Mouse (Mus musculus): ENCODE results near the gene Scaf1. TPM values are rescaled to one million over a fixed set of nuclear protein-coding genes. Genes with fewer than 3 reads are reported as not detected.

Gene Scaf1
- polyA plus RNA-seq (2016; fragmentation: Nextera tagmentation; extraction: Ambion mirVana), result 37.0 and 41.2 TPM in 2 replicates

DNA sequence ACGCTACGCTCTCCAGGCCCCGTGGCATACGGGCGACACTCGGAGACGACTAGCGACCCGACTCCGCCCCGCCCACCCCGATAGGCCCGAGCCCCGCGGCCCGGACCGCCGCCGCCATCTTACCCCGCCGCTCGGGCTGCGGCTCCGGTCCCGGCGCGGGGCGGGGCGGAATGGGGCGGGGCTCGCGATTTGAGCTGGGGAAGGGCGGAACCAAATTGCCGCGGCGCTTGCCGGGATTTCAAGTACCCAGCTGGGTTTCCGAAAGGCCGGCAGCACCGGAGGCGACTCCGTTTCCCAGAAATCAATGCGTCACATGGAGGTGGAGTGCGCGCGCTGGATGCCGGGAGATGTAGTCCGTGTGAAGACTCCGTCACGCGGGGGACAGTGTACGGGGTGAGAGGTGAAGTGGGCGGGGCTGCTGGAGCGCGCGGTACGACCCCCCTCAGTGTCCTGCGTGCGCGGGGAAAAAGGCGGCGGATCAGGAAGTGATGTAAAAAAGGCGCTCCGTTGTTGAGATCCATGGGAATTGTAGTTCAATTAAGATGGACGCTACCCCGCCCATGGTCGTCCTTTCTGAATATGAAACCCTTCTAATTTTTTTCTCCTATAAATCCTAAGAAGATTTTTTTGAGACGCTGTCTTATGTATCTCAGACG is at the start of gene Scaf1:
Gene Scaf1 (minus strand): TSS at position 407 of the 656 bp plus-strand sequence.
- H3K27me3 ChIP-seq (replicated peaks), result no peaks in the 10 kb centered on the region
- peak within 1 kb of the TSS; percentile 80 for H3K4me2 ChIP-seq
- WGBS, result under 1% methylated on average over 68 of the region's 69 CpGs
- H3K9ac ChIP-seq, result peak within 1 kb of the TSS; percentile 97
- H3K36me3 ChIP-seq, result peaks cover 34% of the 10 kb centered on the region
- H3K4me3 ChIP-seq, result peak within 1 kb of the TSS; percentile 89
- peak within 1 kb of the TSS; percentile 100 for H3K27ac ChIP-seq (ENCODE audit: poor library complexity, severe bottlenecking)
- ATAC-seq (ENCODE audit: insufficient number of reproducible peaks, low FRiP score), result peak; percentile 91
- peaks cover 37% of the 10 kb centered on the region for H3K4me1 ChIP-seq (replicated peaks)
- H3K9me3 ChIP-seq (replicated peaks), result no peaks in the 10 kb centered on the region

DNA sequence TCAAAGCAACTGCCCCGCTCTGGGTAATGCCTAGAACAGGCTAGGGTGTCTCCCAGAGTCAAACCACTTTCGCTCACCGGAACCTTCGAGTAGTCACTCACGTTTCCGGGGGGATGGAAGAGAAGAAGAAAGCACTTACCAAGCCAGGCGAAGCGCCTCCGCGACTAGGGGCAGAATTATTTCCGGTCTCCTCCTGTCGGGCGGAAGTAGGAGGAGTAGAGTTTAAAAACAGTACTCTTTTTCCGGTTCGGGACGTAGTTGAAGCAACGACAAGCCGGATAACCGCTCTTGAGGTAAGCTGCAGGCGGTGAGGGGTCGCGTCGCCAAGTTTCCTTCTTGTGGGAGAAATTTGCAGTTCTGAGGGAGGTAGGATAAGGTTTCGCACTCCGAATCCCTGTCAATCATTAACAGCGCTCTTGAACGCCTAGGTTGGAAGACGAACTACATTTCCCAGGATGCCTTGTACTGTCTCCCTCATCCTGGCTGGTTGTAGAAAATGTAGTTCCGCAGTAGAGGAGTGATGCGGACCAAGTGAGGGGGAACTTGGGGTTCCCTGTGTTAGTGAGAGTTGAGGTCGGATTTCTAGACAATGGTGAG is 46.2 kb upstream of the Scaf1 start, which contains the start of the genes Nosip and Prrg2:
Gene Nosip (plus strand): TSS at position 191 of the 597 bp plus-strand sequence.
Gene Prrg2 (minus strand): TSS at position 439 of the 597 bp plus-strand sequence.
- H3K9me3 ChIP-seq (replicated peaks), result no peaks in the 10 kb centered on the region
- peak within 1 kb of the TSS; percentile 78 for H3K4me2 ChIP-seq
- ATAC-seq (ENCODE audit: insufficient number of reproducible peaks, low FRiP score), result peak; percentile 86
- WGBS, result under 1% methylated on average over 31 of the region's 31 CpGs
- no peaks in the 10 kb centered on the region for H3K36me3 ChIP-seq
- H3K27ac ChIP-seq (ENCODE audit: poor library complexity, severe bottlenecking), result peak within 1 kb of the TSS; percentile 86
- peak within 1 kb of the TSS; percentile 65 for H3K4me3 ChIP-seq
- no peaks in the 10 kb centered on the region for H3K27me3 ChIP-seq (replicated peaks)
- H3K4me1 ChIP-seq (replicated peaks), result peaks cover 19% of the 10 kb centered on the region
- H3K9ac ChIP-seq, result peak within 1 kb of the TSS; percentile 82

GRCm38 (mm10) chr7:45061532-45062075 is 45.4 kb upstream of the Scaf1 start:
- Histone ChIP-seq H3K36me3 (no peaks in the 10 kb centered on the region), H3K27me3 (replicated peaks) (no peaks in the 10 kb centered on the region), H3K27ac (ENCODE audit: poor library complexity, severe bottlenecking) (peak overlapping the region; percentile 44), H3K4me3 (peak overlapping the region; percentile 65), H3K9me3 (replicated peaks) (no peaks in the 10 kb centered on the region), H3K4me1 (replicated peaks) (peaks cover 19% of the 10 kb centered on the region), H3K9ac (peak overlapping the region; percentile 70), H3K4me2 (peak overlapping the region; percentile 78)
- WGBS, result 13% methylated on average over 11 of the region's 11 CpGs
- ATAC-seq (ENCODE audit: insufficient number of reproducible peaks, low FRiP score), result no peak

- WGBS, result 65% methylated on average over 6 of the region's 6 CpGs
- Histone ChIP-seq H3K4me1 (replicated peaks) (peaks cover 19% of the 10 kb centered on the region), H3K27me3 (replicated peaks) (no peaks in the 10 kb centered on the region), H3K4me3 (no peak overlapping the region; the same call in 1 of the 2 replicates), H3K27ac (ENCODE audit: poor library complexity, severe bottlenecking) (no peak overlapping the region), H3K9ac (no peak overlapping the region), H3K4me2 (peak overlapping the region; percentile 78; the same call in 1 of the 2 replicates), H3K9me3 (replicated peaks) (no peaks in the 10 kb centered on the region), H3K36me3 (no peaks in the 10 kb centered on the region)
- ATAC-seq (ENCODE audit: insufficient number of reproducible peaks, low FRiP score), result no peak
Measured at GRCm38 (mm10) chr7:45060632-45061122, 44.5 kb upstream of the Scaf1 start.

GRCm38 (mm10) chr7:45058607-45059571 is 42.7 kb upstream of the Scaf1 start:
- no peak overlapping the region for H3K4me2 ChIP-seq
- WGBS, result 74% methylated on average over 10 of the region's 10 CpGs

GRCm38 (mm10) chr7:45056972-45057348 is 40.8 kb upstream of the Scaf1 start:
- Histone ChIP-seq H3K27me3 (replicated peaks) (no peaks in the 10 kb centered on the region), H3K4me1 (replicated peaks) (peaks cover 9% of the 10 kb centered on the region), H3K4me3 (no peak overlapping the region), H3K9me3 (replicated peaks) (no peaks in the 10 kb centered on the region), H3K4me2 (no peak overlapping the region), H3K27ac (ENCODE audit: poor library complexity, severe bottlenecking) (no peak overlapping the region), H3K9ac (no peak overlapping the region), H3K36me3 (no peaks in the 10 kb centered on the region)
- ATAC-seq (ENCODE audit: insufficient number of reproducible peaks, low FRiP score), result no peak

More at GRCm38 (mm10) chr7:45058607-45059571, 42.7 kb upstream of the Scaf1 start:
- no peak overlapping the region for H3K9ac ChIP-seq
- no peaks in the 10 kb centered on the region for H3K9me3 ChIP-seq (replicated peaks)
- no peak overlapping the region for H3K27ac ChIP-seq (ENCODE audit: poor library complexity, severe bottlenecking)
- no peaks in the 10 kb centered on the region for H3K27me3 ChIP-seq (replicated peaks)
- ATAC-seq (ENCODE audit: insufficient number of reproducible peaks, low FRiP score), result no peak
- no peak overlapping the region for H3K4me3 ChIP-seq
- peaks cover 15% of the 10 kb centered on the region for H3K4me1 ChIP-seq (replicated peaks)
- H3K36me3 ChIP-seq, result no peaks in the 10 kb centered on the region

- Histone ChIP-seq H3K4me1 (replicated peaks) (peaks cover 10% of the 10 kb centered on the region), H3K9me3 (replicated peaks) (no peaks in the 10 kb centered on the region), H3K9ac (no peak overlapping the region), H3K4me2 (no peak overlapping the region), H3K4me3 (no peak overlapping the region), H3K27ac (ENCODE audit: poor library complexity, severe bottlenecking) (no peak overlapping the region), H3K36me3 (no peaks in the 10 kb centered on the region), H3K27me3 (replicated peaks) (no peaks in the 10 kb centered on the region)
- no peak for ATAC-seq (ENCODE audit: insufficient number of reproducible peaks, low FRiP score)
- WGBS, result 53% methylated on average over 14 of the region's 14 CpGs
Measured at GRCm38 (mm10) chr7:45056329-45056971, 40.3 kb upstream of the Scaf1 start.

- Histone ChIP-seq H3K27ac (ENCODE audit: poor library complexity, severe bottlenecking) (peak overlapping the region; percentile 98), H3K4me3 (peak overlapping the region; percentile 91), H3K4me1 (replicated peaks) (peaks cover 21% of the 10 kb centered on the region), H3K27me3 (replicated peaks) (no peaks in the 10 kb centered on the region), H3K36me3 (peaks cover 18% of the 10 kb centered on the region), H3K9ac (peak overlapping the region; percentile 96), H3K9me3 (replicated peaks) (no peaks in the 10 kb centered on the region), H3K4me2 (peak overlapping the region; percentile 92)
- WGBS, result 0% methylated on average over 33 of the region's 33 CpGs
- peak; percentile 95 for ATAC-seq (ENCODE audit: insufficient number of reproducible peaks, low FRiP score)
Measured at GRCm38 (mm10) chr7:45053931-45054510, 37.9 kb upstream of the Scaf1 start.

GRCm38 (mm10) chr7:45053117-45053930 is 37.2 kb upstream of the Scaf1 start:
- Histone ChIP-seq H3K9ac (peak overlapping the region; percentile 96), H3K4me3 (peak overlapping the region; percentile 91), H3K4me2 (peak overlapping the region; percentile 92), H3K27ac (ENCODE audit: poor library complexity, severe bottlenecking) (peak overlapping the region; percentile 98), H3K9me3 (replicated peaks) (no peaks in the 10 kb centered on the region), H3K36me3 (peaks cover 25% of the 10 kb centered on the region), H3K27me3 (replicated peaks) (no peaks in the 10 kb centered on the region), H3K4me1 (replicated peaks) (peaks cover 21% of the 10 kb centered on the region)
- peak; percentile 58 for ATAC-seq (ENCODE audit: insufficient number of reproducible peaks, low FRiP score)
- WGBS, result under 1% methylated on average over 42 of the region's 59 CpGs

Data from heart, embryonic 12.5 days (tissue).